Mouse (Mus musculus): ENCODE measurements at regions not wholly inside any gene's neighbourhood (a gene's known extent, or its start where the extent isn't known, plus 50 kb on each side); places are given as distances from the start of the nearest gene placed in this dataset. TPM values are rescaled to one million over a fixed set of nuclear protein-coding genes. Genes with fewer than 3 reads are reported as not detected.

Small RNA genes lying in the stretch of these regions (microRNA-seq; reads per million reads assigned to microRNA genes)
- gene Gm25693 = not detected

Data from intestine, embryonic 16.5 days (tissue).